Mouse (Mus musculus): ENCODE data around the gene Ext2. TPM values are rescaled to one million over a fixed set of nuclear protein-coding genes. Genes with fewer than 3 reads are reported as not detected.

Ext2 gene
- polyA plus RNA-seq, 1 experiment from 2014 or later, result 79.1 TPM

DNA sequence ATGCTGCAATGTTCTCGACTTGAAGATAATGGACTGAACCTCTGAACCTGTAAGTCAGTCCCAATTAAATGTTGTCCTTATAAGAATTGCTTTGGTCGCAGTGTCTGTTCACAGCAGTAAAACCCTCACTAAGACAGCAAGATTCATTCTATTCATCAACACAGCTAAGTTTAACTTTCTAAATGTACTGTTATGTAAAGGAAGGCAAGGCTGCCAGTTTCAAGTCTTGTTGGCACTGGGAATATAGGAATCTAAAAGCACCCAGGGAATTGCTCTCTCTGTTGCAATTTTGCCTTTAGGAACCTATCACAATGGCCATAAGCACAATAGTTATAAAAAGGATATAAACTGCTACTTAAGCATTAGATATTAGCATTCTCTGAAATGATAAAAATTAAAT is 116.0 kb downstream of the Ext2 start:
- no peaks in the 10 kb centered on the region; the same call in 1 of the 2 replicates for H3K27me3 ChIP-seq (ENCODE audit: low read depth, poor library complexity, severe bottlenecking)
- no peak for DNase-seq (ENCODE audit: low spot score)
- H3K9me3 ChIP-seq (replicated peaks), result no peaks in the 10 kb centered on the region
- H3K27ac ChIP-seq, result no peak overlapping the region
- H3K4me1 ChIP-seq, result peaks cover 30% of the 10 kb centered on the region
- H3K36me3 ChIP-seq, result peaks cover 11% of the 10 kb centered on the region; the same call in 1 of the 2 replicates
- WGBS, result 87% methylated on average over 2 of the region's 2 CpGs
- H3K4me3 ChIP-seq, result no peak overlapping the region

- 88% methylated on average over 4 of the region's 4 CpGs for WGBS
- DNase-seq (ENCODE audit: low spot score), result no peak
- no peak overlapping the region for H3K27ac ChIP-seq
- peaks cover 13% of the 10 kb centered on the region for H3K36me3 ChIP-seq
- no peaks in the 10 kb centered on the region; the same call in 1 of the 2 replicates for H3K27me3 ChIP-seq (ENCODE audit: low read depth, poor library complexity, severe bottlenecking)
- peaks cover 11% of the 10 kb centered on the region for H3K4me1 ChIP-seq
- no peak overlapping the region for H3K4me3 ChIP-seq
- H3K9me3 ChIP-seq (replicated peaks), result no peaks in the 10 kb centered on the region
Measured at GRCm38 (mm10) chr2:93704195-93704594, 118.2 kb downstream of the Ext2 start.

- Histone ChIP-seq H3K4me3 (no peak overlapping the region), H3K36me3 (peaks cover 15% of the 10 kb centered on the region), H3K9me3 (replicated peaks) (no peaks in the 10 kb centered on the region), H3K27me3 (ENCODE audit: low read depth, poor library complexity, severe bottlenecking) (no peaks in the 10 kb centered on the region; the same call in 1 of the 2 replicates), H3K4me1 (peaks cover 11% of the 10 kb centered on the region), H3K27ac (no peak overlapping the region)
- DNase-seq (ENCODE audit: low spot score), result no peak
- 78% methylated on average over 19 of the region's 19 CpGs for WGBS
Measured at GRCm38 (mm10) chr2:93702936-93703926, 119.1 kb downstream of the Ext2 start.

GRCm38 (mm10) chr2:93699346-93699745 is 123.0 kb downstream of the Ext2 start:
- no peak for DNase-seq (ENCODE audit: low spot score)
- 63% methylated on average over 2 of the region's 2 CpGs for WGBS
- H3K36me3 ChIP-seq, result peaks cover 15% of the 10 kb centered on the region
- H3K4me1 ChIP-seq, result peaks cover 36% of the 10 kb centered on the region
- no peaks in the 10 kb centered on the region; the same call in 1 of the 2 replicates for H3K27me3 ChIP-seq (ENCODE audit: low read depth, poor library complexity, severe bottlenecking)
- no peak overlapping the region for H3K4me3 ChIP-seq
- H3K27ac ChIP-seq, result 0 out of 2 replicates have a peak overlapping the region, but pooled peaks have one; percentile 10
- H3K9me3 ChIP-seq (replicated peaks), result no peaks in the 10 kb centered on the region

DNA sequence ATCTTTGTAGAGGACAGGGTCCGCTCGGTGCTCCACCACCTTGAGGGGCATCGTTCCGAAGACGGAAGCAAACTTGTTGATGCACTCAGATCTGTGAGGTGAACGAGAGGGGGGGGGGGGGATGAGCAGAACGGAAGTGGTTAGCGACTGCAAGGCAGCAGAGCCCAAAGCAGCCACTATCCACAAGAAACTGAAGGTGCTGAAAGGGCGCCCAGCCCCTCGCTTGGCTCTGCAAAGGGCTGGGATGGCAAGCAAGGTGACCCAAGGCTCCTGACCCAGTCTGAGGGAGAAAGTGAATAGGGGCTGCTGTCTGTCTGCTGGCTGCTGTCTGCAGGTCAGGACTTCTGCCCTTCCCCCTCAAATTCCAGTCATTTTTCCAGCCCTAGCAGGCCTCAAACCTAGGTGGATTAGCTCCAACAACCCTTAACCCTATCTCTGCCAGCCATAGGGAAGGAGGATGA is 126.2 kb downstream of the Ext2 start:
- Histone ChIP-seq H3K27me3 (ENCODE audit: low read depth, poor library complexity, severe bottlenecking) (no peaks in the 10 kb centered on the region), H3K36me3 (peaks cover 3% of the 10 kb centered on the region; the same call in 1 of the 2 replicates), H3K27ac (peak overlapping the region; percentile 81), H3K4me3 (no peak overlapping the region), H3K4me1 (peaks cover 32% of the 10 kb centered on the region), H3K9me3 (replicated peaks) (no peaks in the 10 kb centered on the region)
- DNase-seq (ENCODE audit: low spot score), result no peak
- WGBS, result 38% methylated on average over 9 of the region's 10 CpGs

- WGBS, result 74% methylated on average over 4 of the region's 4 CpGs
- no peaks in the 10 kb centered on the region for H3K36me3 ChIP-seq
- H3K27me3 ChIP-seq (ENCODE audit: low read depth, poor library complexity, severe bottlenecking), result no peaks in the 10 kb centered on the region
- no peak for DNase-seq (ENCODE audit: low spot score)
- no peak overlapping the region for H3K4me3 ChIP-seq
- no peaks in the 10 kb centered on the region for H3K9me3 ChIP-seq (replicated peaks)
- H3K27ac ChIP-seq, result no peak overlapping the region
- H3K4me1 ChIP-seq, result peaks cover 43% of the 10 kb centered on the region
Measured at GRCm38 (mm10) chr2:93693101-93693500, 129.3 kb downstream of the Ext2 start.

DNA sequence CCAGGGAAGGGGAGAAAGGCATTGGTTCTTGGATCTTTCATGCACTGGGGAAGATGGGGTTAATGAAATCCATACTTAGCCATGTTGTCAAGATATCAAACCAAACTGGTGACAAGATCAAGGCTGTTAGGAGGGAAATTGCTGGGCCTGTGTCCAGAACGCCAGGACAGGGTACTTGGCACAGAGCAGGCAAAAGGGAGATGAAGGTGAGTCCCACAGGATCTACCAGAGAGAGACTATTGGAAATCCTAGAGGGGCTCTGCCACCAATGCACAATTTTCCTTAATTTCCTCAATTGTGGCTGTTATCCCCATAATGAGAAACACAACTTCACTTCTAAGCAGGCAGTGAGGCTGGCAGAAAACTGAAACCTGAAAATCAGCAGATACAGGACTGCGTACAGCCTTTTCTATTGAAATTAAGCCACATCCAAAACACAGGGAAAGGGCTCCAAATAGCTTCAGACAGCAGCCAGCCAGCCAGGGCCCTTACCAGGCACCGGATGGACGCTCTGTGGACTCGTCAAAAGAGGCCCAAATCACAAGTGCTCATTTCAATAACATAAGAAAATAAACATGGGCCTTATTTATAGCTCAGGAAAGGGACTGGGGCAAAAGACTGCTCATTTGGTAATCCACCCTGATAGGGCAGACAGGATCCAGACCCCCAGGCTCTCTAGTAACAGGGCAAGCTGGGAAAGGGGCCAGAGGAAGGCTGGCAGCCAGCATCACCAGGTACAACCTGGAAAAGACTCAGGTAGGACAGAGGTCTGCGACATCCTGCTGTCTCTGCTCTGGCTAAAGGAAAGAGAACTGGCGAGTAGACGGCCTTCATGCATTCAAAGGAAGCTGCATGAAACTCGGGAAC is 132.1 kb downstream of the Ext2 start:
- Histone ChIP-seq H3K27ac (peak overlapping the region; percentile 27; the same call in 1 of the 2 replicates), H3K4me1 (peaks cover 21% of the 10 kb centered on the region), H3K27me3 (ENCODE audit: low read depth, poor library complexity, severe bottlenecking) (no peaks in the 10 kb centered on the region), H3K36me3 (no peaks in the 10 kb centered on the region), H3K9me3 (replicated peaks) (no peaks in the 10 kb centered on the region), H3K4me3 (no peak overlapping the region)
- 65% methylated on average over 9 of the region's 9 CpGs for WGBS
- no peak for DNase-seq (ENCODE audit: low spot score)

GRCm38 (mm10) chr2:93683674-93684073 is 138.7 kb downstream of the Ext2 start:
- WGBS, result 81% methylated on average over 8 of the region's 8 CpGs
- DNase-seq (ENCODE audit: low spot score), result no peak
- no peak overlapping the region for H3K4me3 ChIP-seq
- H3K27me3 ChIP-seq (ENCODE audit: low read depth, poor library complexity, severe bottlenecking), result no peaks in the 10 kb centered on the region
- peaks cover 4% of the 10 kb centered on the region; the same call in 1 of the 2 replicates for H3K36me3 ChIP-seq
- H3K27ac ChIP-seq, result 0 out of 2 replicates have a peak overlapping the region, but pooled peaks have one; percentile 39
- no peaks in the 10 kb centered on the region for H3K9me3 ChIP-seq (replicated peaks)
- H3K4me1 ChIP-seq, result peaks cover 28% of the 10 kb centered on the region

DNA sequence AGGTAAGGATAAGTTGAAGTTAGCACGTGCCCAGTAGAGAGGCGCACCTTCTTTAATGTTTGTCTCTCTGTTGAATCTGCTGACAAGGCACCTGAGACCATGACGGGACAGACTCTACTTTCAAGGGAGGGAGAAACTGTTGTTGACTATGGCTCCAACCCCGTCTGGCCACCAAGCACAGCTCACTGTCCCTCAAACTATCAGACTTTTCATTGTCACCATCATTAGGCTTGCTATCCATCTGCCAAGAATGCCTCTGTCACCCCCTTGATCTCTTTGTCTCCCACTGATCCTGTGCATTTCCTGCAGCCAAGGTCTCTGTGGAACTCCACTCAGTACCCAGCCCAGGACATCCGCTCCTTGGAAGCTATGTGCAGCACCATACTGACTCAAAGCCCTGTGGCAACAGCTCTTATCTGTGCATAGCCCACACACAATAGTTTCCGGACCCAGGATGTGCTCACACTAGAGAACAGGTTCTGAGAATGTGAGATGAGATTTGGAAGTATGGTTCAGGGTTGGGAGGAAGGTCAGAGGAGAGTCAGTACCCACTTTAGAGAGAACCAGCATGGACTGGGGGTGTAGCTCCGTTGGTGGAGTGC is 139.7 kb downstream of the Ext2 start:
- Histone ChIP-seq H3K27ac (no peak overlapping the region), H3K4me1 (peaks cover 28% of the 10 kb centered on the region)

DNA sequence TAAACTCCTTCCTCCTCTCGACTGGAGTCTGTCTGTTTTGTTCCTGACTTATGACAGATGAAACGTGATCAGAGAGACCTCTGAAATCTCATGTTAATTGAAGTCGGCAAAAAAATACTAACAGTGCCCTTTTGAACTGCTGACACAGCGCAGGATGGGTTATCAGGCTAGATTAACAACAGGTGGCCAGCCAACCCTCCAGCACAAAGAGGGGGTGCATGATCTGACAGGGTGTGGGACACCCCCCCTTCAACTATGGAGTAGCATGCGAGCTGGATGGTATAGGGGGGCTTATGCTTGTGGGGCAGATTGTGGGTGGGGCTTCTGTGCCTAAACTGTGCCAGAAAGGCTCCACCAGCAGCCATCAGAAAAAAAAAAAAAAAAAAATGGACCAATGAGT is 141.0 kb downstream of the Ext2 start:
- Histone ChIP-seq H3K4me1 (peaks cover 32% of the 10 kb centered on the region), H3K9me3 (replicated peaks) (no peaks in the 10 kb centered on the region), H3K27ac (no peak overlapping the region), H3K27me3 (ENCODE audit: low read depth, poor library complexity, severe bottlenecking) (no peaks in the 10 kb centered on the region), H3K4me3 (no peak overlapping the region), H3K36me3 (peaks cover 28% of the 10 kb centered on the region)
- WGBS, result 26% methylated on average over 5 of the region's 5 CpGs
- peak; percentile 31 for DNase-seq (ENCODE audit: low spot score)

More for the DNA sequence above, 139.7 kb downstream of the Ext2 start:
- peaks cover 14% of the 10 kb centered on the region for H3K36me3 ChIP-seq
- H3K4me3 ChIP-seq, result no peak overlapping the region
- no peak for DNase-seq (ENCODE audit: low spot score)
- H3K9me3 ChIP-seq (replicated peaks), result no peaks in the 10 kb centered on the region
- 87% methylated on average over 7 of the region's 7 CpGs for WGBS
- H3K27me3 ChIP-seq (ENCODE audit: low read depth, poor library complexity, severe bottlenecking), result no peaks in the 10 kb centered on the region

- Histone ChIP-seq H3K27me3 (ENCODE audit: low read depth, poor library complexity, severe bottlenecking) (peaks cover 4% of the 10 kb centered on the region), H3K27ac (no peak overlapping the region), H3K9me3 (replicated peaks) (no peaks in the 10 kb centered on the region), H3K4me1 (peaks cover 33% of the 10 kb centered on the region), H3K36me3 (peaks cover 62% of the 10 kb centered on the region), H3K4me3 (no peak overlapping the region)
- WGBS, result 95% methylated on average over 14 of the region's 14 CpGs
- no peak for DNase-seq (ENCODE audit: low spot score)
Measured at GRCm38 (mm10) chr2:93677231-93677630, 145.1 kb downstream of the Ext2 start.

DNA sequence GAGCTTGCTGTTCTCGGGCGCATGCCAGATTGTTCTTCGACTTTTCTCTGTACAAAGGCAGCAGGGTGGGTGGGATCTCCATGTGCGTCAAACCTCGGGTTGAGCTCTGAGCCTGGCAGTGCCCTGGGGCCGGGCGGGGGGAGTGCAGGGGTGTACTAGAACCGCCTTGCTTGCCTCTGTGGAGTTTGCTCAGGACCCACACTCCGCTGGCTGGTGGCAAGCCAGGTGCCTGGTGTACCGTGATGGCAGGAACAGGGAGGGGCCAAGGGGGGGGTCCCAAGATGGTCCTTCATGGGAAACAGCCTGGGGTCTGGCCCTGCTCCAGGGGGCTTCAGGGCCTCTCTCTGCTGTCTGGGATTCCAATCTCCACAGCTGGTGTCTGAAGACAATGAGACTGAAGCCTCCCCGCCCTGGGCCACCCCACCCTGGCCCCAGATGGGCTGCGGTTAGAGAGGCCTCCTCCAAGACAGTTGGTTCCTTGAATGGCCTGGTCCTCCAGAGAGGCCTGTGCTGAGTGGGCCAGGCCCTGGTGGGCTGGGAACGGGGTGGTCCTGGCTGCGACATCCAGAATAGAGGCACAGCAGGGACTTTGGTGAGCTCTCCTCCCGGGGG is 150.7 kb downstream of the Ext2 start:
- H3K27ac ChIP-seq, result peak overlapping the region; percentile 26; the same call in 1 of the 2 replicates

More for the DNA sequence above, 150.7 kb downstream of the Ext2 start:
- peaks cover 89% of the 10 kb centered on the region for H3K36me3 ChIP-seq
- peaks cover 4% of the 10 kb centered on the region for H3K27me3 ChIP-seq (ENCODE audit: low read depth, poor library complexity, severe bottlenecking)
- H3K9me3 ChIP-seq (replicated peaks), result no peaks in the 10 kb centered on the region
- DNase-seq (ENCODE audit: low spot score), result no peak
- peaks cover 16% of the 10 kb centered on the region for H3K4me1 ChIP-seq
- 81% methylated on average over 15 of the region's 15 CpGs for WGBS
- no peak overlapping the region for H3K4me3 ChIP-seq
